Mouse (Mus musculus) embryonic facial prominence, embryonic 15.5 days (tissue): ENCODE measurements around the gene Slc17a7. TPM values are rescaled to one million over a fixed set of nuclear protein-coding genes. Genes with fewer than 3 reads are reported as not detected.
"Not testable (repeated sequence)": the region's sequence is repeated elsewhere in the genome, so short reads cannot be mapped to it uniquely, and the experiment has no call there.

Source experiments
- ATAC-seq: fragments of 200-750 bp; cut with Nextera tagmentation; 2 replicates; pipeline ENCODE4 v1.8.0; 2017; ENCODE audit warnings: low read depth, moderate TSS enrichment; ENCODE audit not compliant: insufficient number of reproducible peaks, low FRiP score, low TSS enrichment
- H3K27ac ChIP-seq: fragments of 300-500 bp; sonication (generic); replicated peaks from 2 replicates; pipeline ENCODE4 v1.5.1; 2015; ENCODE audit warnings: mild to moderate bottlenecking, inconsistent platforms
- H3K27me3 ChIP-seq: fragments of 300-500 bp; sonication (generic); 2 replicates; pipeline ENCODE4 v1.6.1; 2015; ENCODE audit warnings: inconsistent platforms
- H3K36me3 ChIP-seq: fragments of 300-500 bp; sonication (generic); 2 replicates; pipeline ENCODE4 v1.6.1; 2015; ENCODE audit warnings: mild to moderate bottlenecking, inconsistent platforms
- H3K4me1 ChIP-seq: fragments of 300-500 bp; sonication (generic); 2 replicates; pipeline ENCODE4 v1.6.1; 2015; ENCODE audit warnings: inconsistent platforms
- H3K4me2 ChIP-seq: fragments of 300-500 bp; sonication (generic); replicated peaks from 2 replicates; pipeline ENCODE4 v1.6.1; 2015; ENCODE audit warnings: mild to moderate bottlenecking, inconsistent platforms
- H3K4me3 ChIP-seq: fragments of 300-500 bp; sonication (generic); replicated peaks from 2 replicates; pipeline ENCODE4 v1.5.1; 2015; ENCODE audit warnings: mild to moderate bottlenecking, inconsistent platforms
- H3K9ac ChIP-seq: fragments of 300-500 bp; sonication (generic); 2 replicates; pipeline ENCODE4 v1.6.1; 2015; ENCODE audit warnings: inconsistent platforms
- H3K9me3 ChIP-seq: fragments of 300-500 bp; sonication (generic); replicated peaks from 2 replicates; pipeline ENCODE4 v1.6.1; 2016; ENCODE audit warnings: inconsistent platforms
- WGBS: fragments of 180-500 bp; shearing (Covaris S2); methylation state at CpG from one replicate; pipeline ENCODE4 v1.1.7; 2015; 5-methylcytosine and 5-hydroxymethylcytosine counted together
- polyA plus RNA-seq: library from polyadenylated mRNA; unstranded; fragments of >200 nt; fragmentation: Nextera tagmentation; extraction: Ambion mirVana; gene quantifications from 2 replicates; pipeline ENCODE4 v1.2.1, GENCODE M21; 2015

The Slc17a7 gene
- polyA plus RNA-seq, 1 experiment from 2014 or later: 0.33 TPM

DNA sequence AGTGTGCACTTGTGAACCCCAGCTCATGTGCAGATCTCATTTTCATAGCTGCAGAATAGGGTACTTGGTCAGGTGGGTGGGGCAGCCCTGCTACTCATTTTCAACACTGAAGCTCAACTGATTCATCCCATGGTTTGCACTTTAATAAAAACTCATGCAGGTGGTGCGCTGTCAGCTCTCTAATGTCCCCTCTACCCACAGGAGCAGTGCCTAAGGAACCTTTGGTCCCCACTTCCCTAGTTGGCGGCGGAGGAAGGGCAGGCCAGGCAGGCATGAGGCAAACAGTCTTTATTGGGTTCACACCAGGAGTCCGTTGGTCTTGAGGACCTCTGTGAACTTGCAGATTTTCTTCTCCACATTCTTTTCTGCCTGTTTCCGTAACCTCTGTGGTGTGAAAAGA lies 38.1 kb upstream of the Slc17a7 start:
- WGBS: 71% methylated on average over 5 of the region's 5 CpGs
- H3K36me3 ChIP-seq: peaks cover 49% of the 10 kb centered on the region
- not testable (repeated sequence) for H3K9ac ChIP-seq, H3K9me3 ChIP-seq, H3K27me3 ChIP-seq, ATAC-seq
- H3K4me2 ChIP-seq: peak overlapping the region; percentile 64
- H3K4me1 ChIP-seq: peaks cover 66% of the 10 kb centered on the region
- peak overlapping the region; percentile 96; the same call in 1 of the 2 replicates for H3K4me3 ChIP-seq
- H3K27ac ChIP-seq: peak overlapping the region; percentile 88

DNA sequence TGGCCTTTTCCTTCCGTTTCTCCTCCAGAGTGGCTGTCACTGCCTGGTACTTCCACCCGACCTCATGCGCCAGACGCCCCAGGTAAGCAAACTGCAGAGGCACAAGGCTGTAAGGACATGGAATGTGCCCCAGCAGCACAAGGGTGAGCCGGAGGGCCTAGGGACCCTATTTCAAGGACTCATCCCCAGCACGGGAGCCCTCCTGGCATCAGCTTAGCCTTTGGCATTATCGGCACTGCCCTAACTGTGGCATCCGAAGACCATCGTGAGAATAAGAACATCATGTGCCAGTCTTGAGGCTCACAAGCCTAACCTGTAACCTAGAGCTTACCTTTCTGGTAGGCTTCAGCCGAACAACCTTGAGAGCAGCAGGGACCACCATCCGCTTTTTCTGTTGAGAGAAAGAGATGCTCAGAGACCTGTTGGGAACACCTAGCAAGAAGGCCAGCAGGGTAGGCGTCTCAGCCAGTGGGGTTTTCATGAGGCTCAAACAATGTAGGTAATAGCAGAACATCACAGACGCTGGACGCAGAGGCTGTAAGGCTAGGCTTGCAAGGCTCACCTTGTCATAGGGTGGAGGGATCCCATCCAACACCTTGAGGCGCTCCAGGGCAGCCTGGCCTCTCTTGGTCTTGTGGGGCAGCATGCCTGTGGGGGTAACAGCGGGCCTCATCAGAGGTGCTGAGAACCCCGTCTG lies 37.5 kb upstream of the Slc17a7 start:
- WGBS: 70% methylated on average over 17 of the region's 17 CpGs
- no peak for ATAC-seq
- H3K9ac ChIP-seq: peak overlapping the region; percentile 98
- peak overlapping the region; percentile 90 for H3K4me3 ChIP-seq
- no peaks in the 10 kb centered on the region for H3K27me3 ChIP-seq
- H3K4me2 ChIP-seq: peak overlapping the region; percentile 82
- H3K4me1 ChIP-seq: peaks cover 59% of the 10 kb centered on the region
- no peaks in the 10 kb centered on the region for H3K9me3 ChIP-seq
- H3K36me3 ChIP-seq: peaks cover 43% of the 10 kb centered on the region
- peak overlapping the region; percentile 93 for H3K27ac ChIP-seq

DNA sequence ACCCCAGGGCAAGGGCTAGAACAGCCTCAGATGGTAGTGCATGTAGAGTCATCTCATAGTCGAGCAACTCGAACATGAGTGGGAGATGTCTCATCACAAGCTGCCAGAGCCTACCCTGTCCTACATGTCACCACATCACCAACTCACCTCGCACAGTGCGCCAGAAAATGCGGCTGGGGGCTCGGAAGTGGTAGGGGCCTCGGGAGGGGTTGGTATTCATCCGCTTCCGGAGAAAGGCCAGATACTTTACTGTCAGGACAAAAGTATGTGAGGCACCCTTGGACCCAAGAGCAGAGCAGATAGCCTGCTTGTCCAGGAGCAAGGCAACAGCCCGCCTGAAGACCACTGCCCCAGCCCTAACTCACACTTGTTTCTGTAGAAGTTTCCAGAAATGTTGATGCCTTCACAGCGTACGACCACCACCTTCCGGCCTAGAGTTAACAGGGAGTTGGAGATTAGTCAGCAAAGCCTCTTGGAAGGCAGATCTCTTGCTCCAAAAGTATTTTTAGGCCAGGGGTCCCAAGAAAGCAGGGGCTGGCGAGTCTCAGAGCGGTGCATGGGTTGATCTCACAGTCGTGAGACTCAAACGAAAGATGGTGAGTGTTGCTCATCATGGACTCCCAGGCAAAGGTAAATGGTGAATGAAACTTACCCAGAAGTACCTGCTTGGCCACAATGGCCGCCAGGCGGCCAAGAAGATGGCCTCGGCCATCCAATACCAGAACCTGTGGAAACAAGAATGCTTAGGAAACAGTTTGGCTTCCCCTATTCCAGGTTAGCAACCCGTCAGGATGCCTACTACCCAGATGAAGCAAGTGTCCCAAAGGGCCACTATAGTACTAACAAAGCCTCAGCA lies 36.7 kb upstream of the Slc17a7 start:
- WGBS: 33% methylated on average over 21 of the region's 21 CpGs
- no peaks in the 10 kb centered on the region for H3K27me3 ChIP-seq

DNA sequence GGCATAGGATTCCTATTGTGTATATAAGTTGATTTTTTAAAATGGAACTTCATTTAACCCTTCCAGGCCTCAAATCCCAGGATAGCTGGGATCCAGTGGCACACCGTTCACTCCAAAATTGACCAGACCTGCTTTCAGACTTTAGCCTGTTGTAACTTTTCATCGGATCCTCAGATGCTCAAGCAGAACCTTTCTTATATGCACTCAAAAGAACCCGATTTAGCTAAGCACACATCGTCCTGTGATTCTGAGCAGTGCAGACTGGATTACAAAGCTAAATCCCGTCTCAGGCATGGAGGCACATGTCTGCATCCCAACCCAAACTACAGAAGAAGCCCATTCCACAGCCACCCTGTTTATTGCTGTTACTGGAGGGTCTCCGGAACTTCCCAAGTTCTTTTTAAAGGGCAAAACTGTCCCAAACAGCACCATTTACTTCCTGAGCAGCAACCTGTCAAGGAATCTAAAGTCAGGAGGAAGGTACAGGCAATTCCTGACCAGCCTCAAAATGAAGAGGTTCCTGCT lies 36.0 kb upstream of the Slc17a7 start:
- Histone ChIP-seq H3K27me3 (no peaks in the 10 kb centered on the region), H3K36me3 (peaks cover 29% of the 10 kb centered on the region), H3K4me3 (peak overlapping the region; percentile 90), H3K27ac (peak overlapping the region; percentile 93), H3K4me1 (peaks cover 45% of the 10 kb centered on the region), H3K9me3 (no peaks in the 10 kb centered on the region), H3K9ac (peak overlapping the region; percentile 98), H3K4me2 (peak overlapping the region; percentile 82)
- WGBS: 0% methylated on average over 6 of the region's 6 CpGs
- ATAC-seq: no peak

More for the DNA sequence above, 36.7 kb upstream of the Slc17a7 start:
- Histone ChIP-seq H3K4me1 (peaks cover 52% of the 10 kb centered on the region), H3K27ac (peak overlapping the region; percentile 93), H3K9me3 (no peaks in the 10 kb centered on the region), H3K36me3 (peaks cover 35% of the 10 kb centered on the region), H3K4me2 (peak overlapping the region; percentile 82), H3K9ac (peak overlapping the region; percentile 98), H3K4me3 (peak overlapping the region; percentile 90)
- ATAC-seq: no peak

DNA sequence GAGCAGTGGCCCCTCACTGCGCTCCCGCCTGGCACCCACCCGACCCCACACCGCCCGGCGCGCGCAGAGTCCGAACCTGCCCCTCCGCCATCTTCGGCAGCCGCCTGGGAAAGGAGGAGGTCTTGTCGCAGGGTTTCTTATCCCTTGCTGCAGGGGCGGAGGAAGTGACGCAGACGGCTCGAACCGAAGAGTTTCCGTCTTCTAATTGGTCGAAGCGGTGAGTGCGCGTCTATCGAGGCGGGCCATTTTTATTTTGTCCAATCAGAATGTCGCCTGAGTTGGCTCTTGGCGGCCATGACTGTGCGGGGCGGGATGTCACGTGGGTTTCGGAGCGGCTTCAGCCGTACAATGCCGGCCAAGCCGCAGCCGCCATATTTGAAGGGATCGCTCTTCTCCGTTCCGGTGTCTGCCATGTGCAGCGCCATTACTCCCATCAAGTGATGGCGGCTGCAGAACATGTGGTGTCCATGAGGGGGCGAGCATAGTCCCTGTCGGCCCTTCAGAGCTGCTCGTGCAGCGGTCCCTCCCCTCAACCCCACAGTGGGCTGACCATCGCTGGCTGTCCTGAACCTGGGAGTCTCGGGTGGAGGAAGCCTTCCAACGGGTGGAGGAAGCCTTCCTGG lies 35.0 kb upstream of the Slc17a7 start, which contains the start of gene Rpl13a:
Gene Rpl13a (minus strand): TSS at position 138 of the 623 bp plus-strand sequence.
- no peaks in the 10 kb centered on the region for H3K27me3 ChIP-seq
- WGBS: under 1% methylated on average over 48 of the region's 48 CpGs
- peaks cover 38% of the 10 kb centered on the region for H3K4me1 ChIP-seq
- H3K4me2 ChIP-seq: peak within 1 kb of the TSS; percentile 82
- peak within 1 kb of the TSS; percentile 90 for H3K4me3 ChIP-seq
- peaks cover 24% of the 10 kb centered on the region for H3K36me3 ChIP-seq
- peak within 1 kb of the TSS; percentile 98 for H3K9ac ChIP-seq
- no peaks in the 10 kb centered on the region for H3K9me3 ChIP-seq
- ATAC-seq: peak; percentile 94
- peak within 1 kb of the TSS; percentile 93 for H3K27ac ChIP-seq

DNA sequence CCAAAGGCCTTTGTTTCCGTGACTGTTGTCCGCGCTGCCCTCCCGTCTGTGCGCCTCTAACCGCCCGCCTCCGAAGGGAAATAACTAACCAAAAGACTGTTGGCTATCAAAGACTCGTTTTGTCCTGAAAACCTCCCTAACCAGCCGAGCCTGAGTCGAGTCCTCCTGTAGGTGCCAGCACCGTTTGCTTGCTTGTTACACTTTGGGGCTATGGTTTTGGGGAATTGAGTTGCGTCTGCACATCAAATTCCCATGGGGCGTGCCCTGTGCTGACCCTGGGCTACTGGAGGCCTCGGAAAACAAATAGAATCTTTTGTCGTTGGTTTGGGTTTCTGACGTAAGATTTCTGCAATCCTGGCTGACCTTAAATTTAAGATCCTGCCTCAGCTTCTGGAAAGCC lies 34.4 kb upstream of the Slc17a7 start:
- peaks cover 24% of the 10 kb centered on the region for H3K36me3 ChIP-seq
- H3K9ac ChIP-seq: peak overlapping the region; percentile 51
- no peaks in the 10 kb centered on the region for H3K27me3 ChIP-seq
- H3K4me3 ChIP-seq: peak overlapping the region; percentile 90
- no peak for ATAC-seq
- peak overlapping the region; percentile 92 for H3K27ac ChIP-seq
- H3K4me2 ChIP-seq: peak overlapping the region; percentile 71
- 2% methylated on average over 17 of the region's 17 CpGs for WGBS
- H3K4me1 ChIP-seq: peaks cover 39% of the 10 kb centered on the region
- no peaks in the 10 kb centered on the region for H3K9me3 ChIP-seq

DNA sequence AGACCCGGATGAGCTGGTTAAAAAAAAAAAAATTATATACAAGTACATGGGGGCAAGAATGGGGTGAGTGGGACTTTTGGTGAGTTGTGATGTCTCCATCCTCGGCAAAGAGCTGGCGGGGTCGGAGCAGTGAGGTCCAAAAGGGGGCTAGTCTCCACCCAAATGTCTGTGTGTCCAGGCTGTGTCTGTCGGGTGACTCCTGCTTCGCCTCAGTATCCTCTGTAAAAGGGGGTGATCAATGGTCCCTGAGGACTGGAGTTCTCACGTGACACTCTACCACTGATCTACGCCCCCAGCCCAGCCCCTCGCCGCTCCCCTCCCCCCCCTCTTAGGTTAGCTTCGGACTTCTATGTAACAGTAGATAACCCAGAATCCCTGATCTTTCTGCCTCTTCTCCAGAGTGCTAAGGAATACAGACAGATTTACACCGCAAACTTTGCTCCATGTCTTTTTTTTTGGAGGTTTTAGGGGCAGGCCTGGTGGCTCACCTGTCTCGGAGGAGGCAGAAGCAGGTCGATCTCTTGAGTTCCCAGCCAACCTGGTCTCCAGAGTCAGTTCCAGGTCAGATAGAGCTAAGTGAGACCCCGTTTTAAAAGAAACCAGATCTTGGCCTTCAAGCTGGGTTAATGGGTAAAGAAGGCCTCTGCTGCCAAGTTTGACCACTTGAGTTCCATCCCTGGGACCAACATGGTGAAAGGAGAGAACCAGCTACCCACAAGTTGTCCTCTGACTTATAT lies 33.8 kb upstream of the Slc17a7 start:
- no peaks in the 10 kb centered on the region for H3K27me3 ChIP-seq
- ATAC-seq: no peak
- no peaks in the 10 kb centered on the region for H3K9me3 ChIP-seq
- H3K4me1 ChIP-seq: peaks cover 40% of the 10 kb centered on the region
- H3K36me3 ChIP-seq: peaks cover 24% of the 10 kb centered on the region
- 55% methylated on average over 15 of the region's 15 CpGs for WGBS
- peak overlapping the region; percentile 51 for H3K9ac ChIP-seq
- H3K4me2 ChIP-seq: peak overlapping the region; percentile 71
- H3K27ac ChIP-seq: peak overlapping the region; percentile 92; the same call in 1 of the 2 replicates
- peak overlapping the region; percentile 90 for H3K4me3 ChIP-seq

DNA sequence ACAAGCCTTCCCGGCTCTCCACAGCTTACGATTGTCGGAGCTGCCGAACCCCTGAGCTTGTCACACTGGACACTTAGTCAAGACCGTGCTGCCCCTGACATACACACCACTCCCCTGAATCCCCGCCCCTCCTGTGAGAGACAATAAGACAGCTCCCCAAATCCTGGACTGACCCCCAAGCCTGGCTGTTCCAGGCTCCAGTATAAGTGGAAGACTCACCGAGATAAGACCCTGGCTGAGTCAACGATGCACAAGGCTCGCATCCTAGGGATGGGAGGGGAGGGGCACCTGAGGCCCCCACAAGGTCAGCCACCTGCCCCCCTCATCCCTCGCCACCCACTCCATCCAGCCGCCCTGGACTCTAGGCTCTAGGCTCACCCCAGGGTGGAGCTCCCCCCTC lies 31.9 kb upstream of the Slc17a7 start:
- WGBS: 77% methylated on average over 11 of the region's 11 CpGs
- Histone ChIP-seq H3K9me3 (no peaks in the 10 kb centered on the region), H3K27ac (no peak overlapping the region), H3K4me2 (no peak overlapping the region), H3K9ac (no peak overlapping the region), H3K27me3 (no peaks in the 10 kb centered on the region), H3K36me3 (peaks cover 6% of the 10 kb centered on the region), H3K4me3 (no peak overlapping the region), H3K4me1 (peaks cover 27% of the 10 kb centered on the region)
- ATAC-seq: no peak

DNA sequence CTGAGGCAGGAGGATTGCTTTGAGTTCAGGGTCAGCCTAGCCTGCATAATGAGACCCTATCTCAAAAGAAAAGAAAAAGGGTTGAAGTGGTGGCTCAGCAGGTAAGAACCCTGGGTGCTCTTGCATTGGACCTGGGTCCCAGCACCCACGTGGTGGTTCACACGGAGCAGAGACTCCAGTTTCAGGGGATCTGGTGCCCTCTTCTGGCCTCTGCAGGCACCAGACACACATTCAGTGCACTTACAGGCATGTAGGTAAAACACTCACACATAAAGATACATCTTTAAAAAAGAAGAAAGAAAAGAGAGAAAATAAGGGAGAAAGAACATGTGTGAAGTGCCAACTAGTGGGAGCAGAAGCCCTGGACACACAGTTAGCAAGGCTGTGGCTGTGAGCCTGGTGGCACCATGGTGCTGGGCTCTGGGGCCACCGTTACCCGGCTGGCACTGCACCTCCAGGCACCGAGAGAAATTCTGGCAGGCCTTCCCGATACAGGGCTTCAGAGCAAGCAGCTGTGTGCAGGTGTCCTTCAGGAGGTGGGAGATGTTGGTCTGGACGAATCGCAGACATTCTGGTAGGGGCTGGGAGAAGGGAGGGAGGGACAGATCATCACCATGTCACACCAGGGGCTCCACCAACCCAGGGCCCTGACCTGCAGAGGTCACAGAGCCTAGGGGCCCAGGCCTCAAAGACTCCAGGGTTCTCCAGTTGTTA lies 30.1 kb upstream of the Slc17a7 start:
- Histone ChIP-seq H3K4me2 (no peak overlapping the region), H3K9me3 (no peaks in the 10 kb centered on the region), H3K4me1 (peaks cover 20% of the 10 kb centered on the region), H3K27ac (no peak overlapping the region), H3K4me3 (no peak overlapping the region), H3K9ac (no peak overlapping the region), H3K36me3 (no peaks in the 10 kb centered on the region), H3K27me3 (no peaks in the 10 kb centered on the region)
- WGBS: 78% methylated on average over 8 of the region's 8 CpGs
- no peak for ATAC-seq

DNA sequence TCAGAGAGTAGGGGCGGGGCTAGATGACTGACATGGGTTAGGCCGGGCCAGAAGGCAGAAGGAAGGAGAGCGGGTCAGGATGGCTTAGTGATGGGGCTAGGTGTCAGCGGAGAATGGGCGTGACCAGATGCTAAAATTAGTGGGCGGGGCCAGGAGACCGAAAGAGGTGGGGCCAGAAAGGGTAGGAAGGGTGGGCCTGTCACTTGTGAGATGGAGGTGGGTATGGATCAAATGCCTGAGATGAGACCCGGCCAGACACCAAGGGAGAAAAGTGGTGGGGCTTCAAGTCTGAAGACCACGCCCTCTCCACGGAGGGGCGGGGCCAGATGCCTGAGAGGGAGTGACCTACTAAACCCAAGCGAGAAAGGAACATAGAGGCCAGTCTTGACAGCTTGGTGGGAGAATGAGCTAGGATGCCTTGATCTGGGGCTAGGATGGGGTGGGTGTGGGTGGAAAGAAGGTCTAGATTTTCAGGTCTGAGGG lies 29.2 kb upstream of the Slc17a7 start:
- Histone ChIP-seq H3K27ac (no peak overlapping the region), H3K9me3 (no peaks in the 10 kb centered on the region), H3K4me3 (no peak overlapping the region), H3K36me3 (no peaks in the 10 kb centered on the region), H3K27me3 (no peaks in the 10 kb centered on the region), H3K4me2 (no peak overlapping the region), H3K9ac (no peak overlapping the region), H3K4me1 (peaks cover 15% of the 10 kb centered on the region)
- 10% methylated on average over 12 of the region's 12 CpGs for WGBS
- ATAC-seq: no peak
